8 mouse cellular contexts compared by ENCODE assay signal in genomic region chr4:141735206-141735560, GRCm38 (mm10). TPM values are rescaled to one million over a fixed set of nuclear protein-coding genes. Genes with fewer than 3 reads are reported as not detected.
DNase-seq lines count a peak whose midpoint lies in the region; ATAC-seq and TF ChIP-seq lines count a peak whose summit lies in the region.

No protein-coding gene starts in this region.

- WGBS in lung, embryonic 14.5 days, result 24% methylated on average over 9 of the region's 9 CpGs
- 30% methylated on average over 9 of the region's 9 CpGs for WGBS in intestine, postnatal 0 days
- 28% methylated on average over 9 of the region's 9 CpGs for WGBS in neural tube, embryonic 15.5 days

- H3K36me3 ChIP-seq in lung, embryonic 14.5 days (ENCODE audit: insufficient read depth), result no peaks in the 10 kb centered on the region
- no peaks in the 10 kb centered on the region for H3K36me3 ChIP-seq in intestine, postnatal 0 days (ENCODE audit: control insufficient read depth, insufficient read depth)
- H3K36me3 ChIP-seq in neural tube, embryonic 15.5 days, result no peaks in the 10 kb centered on the region

- peak overlapping the region; percentile 66 for H3K4me2 ChIP-seq in lung, embryonic 14.5 days
- H3K4me2 ChIP-seq in intestine, postnatal 0 days (replicated peaks; ENCODE audit: low read depth), result peak overlapping the region; percentile 65
- H3K4me2 ChIP-seq in neural tube, embryonic 15.5 days, result peak overlapping the region; percentile 84

- H3K4me3 ChIP-seq in lung, embryonic 14.5 days (ENCODE audit: low read depth, low read length), result peak overlapping the region; percentile 36
- peak overlapping the region; percentile 26; the same call in 1 of the 2 replicates for H3K4me3 ChIP-seq in intestine, postnatal 0 days (ENCODE audit: low read depth, low read length)
- peak overlapping the region; percentile 48 for H3K4me3 ChIP-seq in neural tube, embryonic 15.5 days (replicated peaks)

- no peak; the same call in 1 of the 2 replicates for ATAC-seq in lung, embryonic 14.5 days (ENCODE audit: insufficient read depth)
- peak; percentile 25; the same call in 1 of the 2 replicates for ATAC-seq in erythroid progenitor cell, adult 5-6 weeks (replicated peaks; ENCODE audit: low FRiP score, poor library complexity, severe bottlenecking)
- no peak for ATAC-seq in intestine, postnatal 0 days
- no peak; the same call in 1 of the 2 replicates for ATAC-seq in neural tube, embryonic 15.5 days (ENCODE audit: low FRiP score)

- no peak for DNase-seq in lung, embryonic 14.5 days
- DNase-seq in lung, postnatal 25 days (ENCODE audit: low spot score), result no peak
- DNase-seq in layer of hippocampus, postnatal 36 days, result no peak
- DNase-seq in yolk sac, embryonic 10.5 days (ENCODE audit: low spot score), result no peak
- DNase-seq in adrenal gland, postnatal 36 days, result no peak

- no peaks in the 10 kb centered on the region for H3K27me3 ChIP-seq in lung, embryonic 14.5 days (ENCODE audit: insufficient read depth, low read length)
- H3K27me3 ChIP-seq in intestine, postnatal 0 days (replicated peaks; ENCODE audit: control insufficient read depth, insufficient read depth, low read length), result no peaks in the 10 kb centered on the region
- no peaks in the 10 kb centered on the region for H3K27me3 ChIP-seq in neural tube, embryonic 15.5 days (replicated peaks)

- H3K4me1 ChIP-seq in lung, embryonic 14.5 days (ENCODE audit: insufficient read depth), result no peaks in the 10 kb centered on the region
- no peaks in the 10 kb centered on the region; the same call in none of the 2 replicates for H3K4me1 ChIP-seq in intestine, postnatal 0 days (replicated peaks; ENCODE audit: control insufficient read depth, insufficient read depth, low read length)
- H3K4me1 ChIP-seq in neural tube, embryonic 15.5 days, result peaks cover 13% of the 10 kb centered on the region

- no peak for TF ChIP-seq CTCF in lung, embryonic 14.5 days (IDR thresholded peaks at IDR 0.05; ENCODE audit: low read depth)
- no peak for TF ChIP-seq CTCF in intestine, postnatal 0 days (IDR thresholded peaks at IDR 0.05; ENCODE audit: low read depth)

- no peaks in the 10 kb centered on the region for H3K9me3 ChIP-seq in lung, embryonic 14.5 days (ENCODE audit: low read depth, low read length)
- no peaks in the 10 kb centered on the region for H3K9me3 ChIP-seq in intestine, postnatal 0 days (ENCODE audit: control insufficient read depth)
- no peaks in the 10 kb centered on the region for H3K9me3 ChIP-seq in neural tube, embryonic 15.5 days (replicated peaks)

- no peak overlapping the region for H3K27ac ChIP-seq in lung, embryonic 14.5 days (ENCODE audit: low read depth)
- H3K27ac ChIP-seq in intestine, postnatal 0 days (ENCODE audit: low read depth, low read length), result peak overlapping the region; percentile 35; the same call in 1 of the 2 replicates
- peak overlapping the region; percentile 64 for H3K27ac ChIP-seq in neural tube, embryonic 15.5 days (replicated peaks)

- no peak overlapping the region for H3K9ac ChIP-seq in lung, embryonic 14.5 days
- no peak overlapping the region for H3K9ac ChIP-seq in intestine, postnatal 0 days (ENCODE audit: low read depth, low read length)
- peak overlapping the region; percentile 54 for H3K9ac ChIP-seq in neural tube, embryonic 15.5 days (replicated peaks)

RNA-seq across cellular contexts. Expression of gene Agmat, which starts 11.3 kb away (rescaled TPM):
- not detected in 2 replicates for polyA plus RNA-seq in lung, embryonic 14.5 days (2014; fragmentation: Nextera tagmentation; extraction: Ambion mirVana)
- total RNA-seq in erythroid progenitor cell, adult 5-6 weeks (2015; ENCODE audit: low replicate concordance), result 1.3 TPM in 1 of 2 replicates, not detected in the other
- total RNA-seq in erythroid progenitor cell, adult 5-6 weeks (2017; ENCODE audit: low replicate concordance), result not detected in 2 replicates
- polyA plus RNA-seq in intestine, postnatal 0 days (2015; fragmentation: Nextera tagmentation; extraction: Ambion mirVana), result 106 and 109 TPM in 2 replicates
- 0.72 TPM in 1 of 2 replicates, not detected in the other for polyA plus RNA-seq in neural tube, embryonic 15.5 days (2015; fragmentation: Nextera tagmentation; extraction: Ambion mirVana)
- under 1 TPM in 1 of 2 experiments, not detected in 1; 0.32 TPM for total RNA-seq in layer of hippocampus, postnatal 36 days (2021)
- 10 to 100 TPM; 35.7 to 41.3 TPM for total RNA-seq in adrenal gland, postnatal 36 days (2021)

RNA-seq across cellular contexts. Expression of gene Ddi2, which starts 12.0 kb away (rescaled TPM):
- 19.8 and 21.5 TPM in 2 replicates for polyA plus RNA-seq in lung, embryonic 14.5 days (2014; fragmentation: Nextera tagmentation; extraction: Ambion mirVana)
- total RNA-seq in erythroid progenitor cell, adult 5-6 weeks (2015; ENCODE audit: low replicate concordance), result 22.7 and 29.8 TPM in 2 replicates
- 35.1 and 37.0 TPM in 2 replicates for total RNA-seq in erythroid progenitor cell, adult 5-6 weeks (2017; ENCODE audit: low replicate concordance)
- polyA plus RNA-seq in intestine, postnatal 0 days (2015; fragmentation: Nextera tagmentation; extraction: Ambion mirVana), result 15.9 and 16.7 TPM in 2 replicates
- polyA plus RNA-seq in neural tube, embryonic 15.5 days (2015; fragmentation: Nextera tagmentation; extraction: Ambion mirVana), result 11.9 and 14.9 TPM in 2 replicates
- total RNA-seq in layer of hippocampus, postnatal 36 days (2021), result 10 to 100 TPM; 45.1 to 46.9 TPM
- total RNA-seq in adrenal gland, postnatal 36 days (2021), result 10 to 100 TPM; 56.6 to 58.9 TPM

RNA-seq across cellular contexts. Expression of gene Rsc1a1, which starts 49.8 kb away (rescaled TPM):
- 0.38 and 3.2 TPM in 2 replicates for polyA plus RNA-seq in lung, embryonic 14.5 days (2014; fragmentation: Nextera tagmentation; extraction: Ambion mirVana)
- total RNA-seq in erythroid progenitor cell, adult 5-6 weeks (2015; ENCODE audit: low replicate concordance), result not detected in 2 replicates
- not detected in 2 replicates for total RNA-seq in erythroid progenitor cell, adult 5-6 weeks (2017; ENCODE audit: low replicate concordance)
- polyA plus RNA-seq in intestine, postnatal 0 days (2015; fragmentation: Nextera tagmentation; extraction: Ambion mirVana), result not detected in 2 replicates
- 0.22 TPM in 1 of 2 replicates, not detected in the other for polyA plus RNA-seq in neural tube, embryonic 15.5 days (2015; fragmentation: Nextera tagmentation; extraction: Ambion mirVana)
- not detected for total RNA-seq in layer of hippocampus, postnatal 36 days (2021)
- 1 to 10 TPM in 1 of 2 experiments, not detected in 1; 2.4 TPM for total RNA-seq in adrenal gland, postnatal 36 days (2021)

RNA-seq across cellular contexts. Expression of gene Dnajc16, which starts 55.5 kb away (rescaled TPM):
- polyA plus RNA-seq in lung, embryonic 14.5 days (2014; fragmentation: Nextera tagmentation; extraction: Ambion mirVana), result 3.5 and 4.2 TPM in 2 replicates
- 16.2 and 25.2 TPM in 2 replicates for total RNA-seq in erythroid progenitor cell, adult 5-6 weeks (2015; ENCODE audit: low replicate concordance)
- total RNA-seq in erythroid progenitor cell, adult 5-6 weeks (2017; ENCODE audit: low replicate concordance), result 11.3 and 15.1 TPM in 2 replicates
- polyA plus RNA-seq in intestine, postnatal 0 days (2015; fragmentation: Nextera tagmentation; extraction: Ambion mirVana), result 3.3 and 3.9 TPM in 2 replicates
- 6.2 TPM in 2 replicates for polyA plus RNA-seq in neural tube, embryonic 15.5 days (2015; fragmentation: Nextera tagmentation; extraction: Ambion mirVana)
- 10 to 100 TPM; 43.3 to 45.0 TPM for total RNA-seq in layer of hippocampus, postnatal 36 days (2021)
- 10 to 100 TPM; 23.6 to 26.0 TPM for total RNA-seq in adrenal gland, postnatal 36 days (2021)

RNA-seq across cellular contexts. Expression of gene Casp9, which starts 58.2 kb away (rescaled TPM):
- polyA plus RNA-seq in lung, embryonic 14.5 days (2014; fragmentation: Nextera tagmentation; extraction: Ambion mirVana), result 21.5 and 22.3 TPM in 2 replicates
- 19.8 and 22.2 TPM in 2 replicates for total RNA-seq in erythroid progenitor cell, adult 5-6 weeks (2015; ENCODE audit: low replicate concordance)
- 10.4 and 19.3 TPM in 2 replicates for total RNA-seq in erythroid progenitor cell, adult 5-6 weeks (2017; ENCODE audit: low replicate concordance)
- 13.4 and 15.7 TPM in 2 replicates for polyA plus RNA-seq in intestine, postnatal 0 days (2015; fragmentation: Nextera tagmentation; extraction: Ambion mirVana)
- 19.2 and 20.1 TPM in 2 replicates for polyA plus RNA-seq in neural tube, embryonic 15.5 days (2015; fragmentation: Nextera tagmentation; extraction: Ambion mirVana)
- total RNA-seq in layer of hippocampus, postnatal 36 days (2021), result 10 to 100 TPM; 19.9 to 21.1 TPM
- total RNA-seq in adrenal gland, postnatal 36 days (2021), result 10 to 100 TPM; 16.8 to 24.3 TPM

Comparison
In these comparisons a context has a peak if more than half of its experiments do, and no peak if none do; other contexts are left out.
1. RNA of gene Agmat, which starts 11.3 kb away (total RNA-seq): 35.7 to 41.3 TPM in adrenal gland, postnatal 36 days; 1.3 TPM in erythroid progenitor cell, adult 5-6 weeks and 0.32 TPM in layer of hippocampus, postnatal 36 days; every median in the first group is over 10 times any median in the second.
2. Peak in every context shown above with its lines, with median percentiles within 50 percentile points of each other: H3K4me2 ChIP-seq and H3K4me3 ChIP-seq.